Mouse (Mus musculus) activated CD4-positive, CD25-positive, alpha-beta regulatory T cell, adult 4 months (primary cell): ENCODE data around the gene Sertad1. TPM values are rescaled to one million over a fixed set of nuclear protein-coding genes. Genes with fewer than 3 reads are reported as not detected.
"Not testable (repeated sequence)": the region's sequence is repeated elsewhere in the genome, so short reads cannot be mapped to it uniquely, and the experiment has no call there.

Experiments used
- ATAC-seq: one replicate; pipeline ENCODE4 v1.8.0; 2017
- polyA plus RNA-seq, 2 experiments: library from polyadenylated mRNA; unstranded; fragments of 100-300 nt; shearing (Covaris generic); gene quantifications; one replicate each; pipeline ENCODE4 v1.2.1; 2017

Sertad1 gene
- polyA plus RNA-seq, 2 experiments from 2014 or later: 46.6 to 47.9 TPM

- ATAC-seq: peak; percentile 11
These were observed 12.7 kb upstream of the Sertad1 start for GRCm38 (mm10) chr7:27473835-27474489.

DNA sequence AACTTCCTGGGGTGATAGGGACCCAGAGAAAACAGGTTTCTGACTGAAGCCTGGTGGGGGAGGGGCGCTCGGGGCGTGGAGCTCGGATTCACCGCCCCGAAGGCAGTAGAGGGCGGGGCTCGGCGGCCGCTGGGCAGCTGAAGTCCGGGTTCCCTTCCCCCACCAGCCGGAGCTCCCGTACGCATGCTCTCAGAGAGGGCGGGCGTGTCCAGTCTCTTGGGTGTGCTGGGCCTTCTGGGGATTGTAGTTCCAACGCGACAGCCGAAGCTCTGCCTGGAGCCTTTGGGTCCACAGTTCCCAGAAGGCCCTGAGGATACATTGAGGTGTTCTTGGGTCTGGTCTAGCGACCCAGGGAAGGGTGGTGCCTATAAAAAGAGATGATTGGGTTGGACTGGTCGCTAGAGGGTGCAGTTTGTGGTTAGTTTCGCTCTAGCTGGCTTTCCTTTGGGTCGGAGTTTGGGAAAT is 12.2 kb upstream of the Sertad1 start:
- peak; percentile 71 for ATAC-seq

- ATAC-seq: no peak
These were observed 11.1 kb upstream of the Sertad1 start for GRCm38 (mm10) chr7:27475596-27475995.

GRCm38 (mm10) chr7:27476098-27476635 is 10.5 kb upstream of the Sertad1 start:
- ATAC-seq: no peak

DNA sequence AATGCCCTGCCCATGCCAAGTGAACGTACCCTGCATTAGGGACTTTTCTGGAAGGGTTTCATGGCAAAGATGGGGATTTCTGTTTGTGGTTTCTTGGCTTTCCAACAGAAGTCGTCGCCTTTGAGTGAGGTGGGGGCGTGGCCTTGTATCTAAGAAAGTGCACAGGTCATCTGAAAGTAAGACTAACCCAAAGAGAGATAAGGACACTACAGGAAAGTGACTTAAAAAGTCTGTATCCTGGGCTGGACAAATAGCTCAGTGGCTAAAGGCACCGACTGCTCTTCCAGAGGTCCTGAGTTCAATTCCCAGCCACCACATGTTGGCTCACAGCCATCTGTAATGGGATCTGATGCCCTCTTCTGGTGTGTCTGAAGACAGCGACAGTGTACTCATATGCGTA is 8.1 kb upstream of the Sertad1 start:
- no peak for ATAC-seq

DNA sequence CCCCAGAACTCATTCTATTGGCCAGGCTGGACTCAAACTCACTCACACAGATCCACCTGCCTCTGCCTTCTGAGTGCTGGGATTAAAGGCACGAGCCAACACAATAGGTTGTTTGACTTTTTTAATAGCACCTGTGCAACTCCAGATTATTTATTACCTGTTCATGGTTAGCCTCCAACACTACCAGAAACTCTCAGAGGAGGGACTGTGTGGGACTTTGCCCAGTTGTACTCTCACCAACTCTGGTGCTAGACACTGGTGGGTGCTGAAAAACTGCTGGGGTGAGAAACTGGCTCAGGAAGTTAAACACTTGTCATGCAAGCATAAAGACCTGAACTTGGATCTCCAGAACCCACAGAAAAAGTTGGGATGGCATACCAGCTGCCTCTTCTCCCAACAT is 7.0 kb upstream of the Sertad1 start:
- no peak for ATAC-seq

GRCm38 (mm10) chr7:27480506-27480905 is 6.2 kb upstream of the Sertad1 start:
- ATAC-seq: no peak

DNA sequence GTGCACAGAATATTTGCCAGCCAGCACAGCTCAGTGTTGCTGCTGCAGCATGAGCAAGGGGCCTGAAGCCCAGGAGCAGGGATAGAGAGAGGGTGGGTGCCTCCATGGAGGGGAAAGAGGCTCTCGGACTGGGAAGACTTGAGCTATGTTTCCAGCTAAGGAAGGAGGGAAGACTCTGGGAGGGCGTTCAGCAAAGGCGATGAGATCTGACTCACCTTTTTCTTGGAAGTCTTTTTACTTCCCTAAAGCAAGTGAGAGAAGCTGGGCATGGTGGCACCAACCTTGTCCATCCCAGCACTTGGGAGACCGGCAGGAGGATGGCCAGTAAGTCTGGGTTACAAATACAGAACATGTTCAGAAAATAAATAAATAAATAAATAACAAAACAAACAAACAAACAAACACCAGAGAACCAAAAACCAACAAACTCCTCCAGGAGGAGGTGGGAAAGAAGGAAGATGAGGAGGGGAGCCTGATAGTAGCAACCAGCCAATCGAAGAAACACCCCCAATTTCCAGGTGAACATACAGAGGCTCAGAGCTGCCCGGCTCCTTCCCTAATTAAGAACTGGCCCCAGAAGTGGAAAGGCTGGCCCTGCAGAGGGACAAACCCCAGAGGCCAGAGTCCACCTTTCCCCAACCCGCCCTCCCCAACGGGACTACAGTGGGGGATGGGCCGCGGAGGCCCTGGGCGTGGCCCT is 5.6 kb upstream of the Sertad1 start:
- ATAC-seq: no peak

- peak; percentile 74 for ATAC-seq
These were observed 5.1 kb upstream of the Sertad1 start for GRCm38 (mm10) chr7:27481627-27481969.

DNA sequence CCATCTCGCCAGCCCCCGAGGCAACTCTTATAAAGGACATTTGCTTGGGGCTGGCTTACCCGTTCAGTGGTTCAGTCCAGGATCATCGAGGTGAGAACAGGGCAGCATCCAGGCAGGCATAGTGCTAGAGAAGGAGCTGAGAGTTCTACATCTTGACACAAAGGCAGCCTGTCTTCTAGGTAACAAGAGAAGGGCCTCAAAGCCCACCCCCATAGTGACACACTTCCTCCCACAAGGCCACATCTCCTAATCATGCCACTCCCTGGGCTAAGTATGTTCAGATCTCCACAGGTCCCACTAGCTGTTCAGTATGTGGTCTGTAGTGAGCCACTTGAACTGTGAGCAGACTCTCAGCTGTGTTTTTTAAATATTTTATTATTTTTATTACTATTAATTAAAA is 2.9 kb upstream of the Sertad1 start:
- ATAC-seq: no peak

DNA sequence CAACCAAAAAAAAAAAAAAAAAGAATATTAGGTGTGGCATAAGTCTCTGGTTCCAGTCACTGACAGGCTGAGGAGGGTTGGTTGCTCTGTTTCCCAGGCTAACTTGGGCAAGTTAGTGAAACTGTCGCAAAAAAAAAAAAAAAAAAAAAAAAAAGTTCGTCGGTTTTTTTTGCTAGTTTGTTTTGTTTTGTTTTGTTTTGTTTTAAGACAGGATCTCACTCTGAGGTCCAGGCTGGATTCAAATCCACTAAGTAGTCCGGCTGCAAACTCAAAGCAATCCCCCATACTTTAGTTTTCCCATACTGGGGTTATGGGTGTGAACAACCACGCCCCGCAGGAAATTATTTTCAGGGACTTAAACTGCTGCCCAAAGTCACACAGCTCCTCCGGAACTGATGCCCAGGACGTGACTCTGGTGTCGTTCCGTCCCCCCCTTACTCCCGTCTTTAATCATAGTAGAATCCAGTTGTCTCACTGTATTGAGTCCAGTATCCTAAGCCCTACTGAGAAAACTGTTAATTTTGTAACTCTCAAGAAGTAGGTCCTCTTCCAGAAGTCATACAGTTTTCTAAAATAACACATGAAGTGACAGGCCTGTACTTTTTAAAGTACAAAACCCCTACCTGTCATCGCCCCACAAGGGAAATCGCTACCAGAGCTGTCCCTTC is 474 bp upstream of the Sertad1 start:
- ATAC-seq: no peak

DNA sequence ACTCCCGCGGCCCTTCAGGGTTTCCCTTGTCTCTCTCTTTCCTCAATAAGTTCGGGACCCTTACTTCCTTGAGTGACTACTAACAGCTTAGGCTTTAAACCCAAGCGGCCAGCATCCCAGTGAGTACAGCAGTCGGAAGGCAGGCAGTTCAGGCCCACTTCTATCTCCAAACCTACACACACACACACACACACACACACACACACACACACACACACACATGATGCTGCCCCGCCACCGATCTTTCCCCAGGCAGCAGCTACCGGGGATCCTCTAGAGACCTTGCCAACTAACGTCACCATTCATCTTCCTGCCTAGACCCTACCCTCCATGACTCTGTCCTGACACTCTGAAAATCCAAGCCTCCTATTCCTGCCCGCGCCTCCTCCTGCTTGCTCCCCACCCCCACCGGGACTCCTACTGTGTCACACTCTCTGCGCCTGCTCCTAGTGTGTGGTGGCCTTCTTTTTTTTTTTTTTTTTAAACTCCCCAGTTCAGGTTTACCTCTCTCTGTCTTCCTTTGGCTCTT is 1.1 kb downstream of the Sertad1 start:
- ATAC-seq: no peak

DNA sequence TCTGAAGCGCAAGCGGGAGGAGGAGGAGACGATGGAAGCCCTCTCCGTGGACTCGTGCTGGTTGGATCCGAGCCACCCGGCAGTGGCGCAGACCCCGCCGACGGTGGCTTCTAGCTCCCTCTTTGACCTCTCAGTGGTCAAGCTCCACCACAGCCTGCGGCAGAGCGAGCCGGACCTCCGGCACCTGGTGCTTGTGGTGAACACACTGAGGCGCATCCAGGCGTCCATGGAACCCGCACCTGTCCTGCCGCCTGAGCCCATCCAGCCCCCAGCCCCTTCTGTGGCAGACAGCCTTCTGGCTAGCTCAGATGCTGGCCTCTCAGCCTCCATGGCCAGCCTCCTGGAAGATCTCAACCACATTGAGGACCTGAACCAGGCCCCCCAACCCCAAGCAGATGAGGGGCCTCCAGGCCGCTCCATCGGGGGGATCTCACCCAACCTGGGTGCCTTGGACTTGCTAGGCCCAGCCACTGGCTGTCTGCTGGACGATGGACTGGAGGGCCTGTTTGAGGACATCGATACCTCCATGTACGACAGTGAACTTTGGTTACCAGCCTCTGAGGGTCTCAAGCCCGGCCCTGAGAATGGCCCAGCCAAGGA is 2.7 kb downstream of the Sertad1 start:
- no peak for ATAC-seq

DNA sequence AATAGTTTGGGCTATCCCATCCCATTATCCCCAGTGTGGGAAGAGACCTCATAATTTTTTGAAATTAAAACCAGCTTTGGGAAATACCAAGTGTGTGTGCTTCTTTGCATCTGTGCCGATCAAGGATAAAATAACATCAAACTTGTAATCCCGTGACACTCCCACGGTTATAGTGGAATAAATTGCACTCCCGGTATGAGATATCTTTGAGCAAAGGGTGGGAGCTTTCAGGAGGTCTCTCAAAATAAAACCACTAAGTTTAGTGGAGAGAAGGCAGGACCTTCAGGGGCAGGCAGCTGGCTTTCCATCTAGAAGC is 3.5 kb downstream of the Sertad1 start:
- no peak for ATAC-seq

GRCm38 (mm10) chr7:27490543-27491329 is 4.0 kb downstream of the Sertad1 start:
- ATAC-seq: peak; percentile 43

DNA sequence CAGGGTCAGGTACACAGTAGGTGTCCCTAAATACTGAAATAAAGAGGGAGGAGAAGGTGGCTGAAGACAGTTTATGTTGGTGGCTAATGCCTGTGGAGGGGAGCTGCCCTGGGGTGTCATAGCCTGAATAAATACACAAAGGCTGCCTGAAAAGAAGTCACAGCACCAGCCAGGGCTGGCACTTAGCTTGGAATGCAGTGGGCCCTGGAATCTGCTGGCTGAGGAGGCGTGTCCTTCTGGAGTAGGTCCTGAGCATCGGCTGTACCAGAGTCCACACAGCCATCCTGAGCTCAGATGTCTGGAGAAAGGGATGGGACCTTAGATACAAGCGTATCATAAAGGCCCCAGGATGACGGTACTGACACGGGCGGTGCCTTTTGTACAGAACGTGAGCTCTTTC is 5.1 kb downstream of the Sertad1 start:
- ATAC-seq: no peak

GRCm38 (mm10) chr7:27493022-27493421 is 6.3 kb downstream of the Sertad1 start:
- no peak for ATAC-seq

DNA sequence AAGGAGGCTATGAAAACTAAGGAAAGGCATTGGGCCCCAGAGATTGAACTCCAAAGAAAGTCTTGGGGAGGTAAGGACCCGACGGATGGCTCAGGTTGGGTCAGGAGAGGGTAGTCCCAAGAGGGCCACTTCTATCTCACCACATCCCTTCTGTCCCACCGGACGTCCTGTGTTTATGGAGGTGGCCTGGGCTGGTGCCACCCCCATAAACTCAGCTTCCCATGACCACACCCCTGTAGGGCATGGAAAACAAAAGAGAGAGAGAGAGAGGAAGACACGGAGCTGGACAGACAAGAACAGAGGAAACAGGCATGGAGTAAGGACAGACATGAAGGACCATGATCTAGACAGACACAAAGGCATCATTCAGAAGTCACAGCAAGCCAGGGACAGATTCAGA is 6.7 kb downstream of the Sertad1 start:
- no peak for ATAC-seq

- ATAC-seq: not testable (repeated sequence)
These were observed 8.1 kb downstream of the Sertad1 start for GRCm38 (mm10) chr7:27494659-27495367.

GRCm38 (mm10) chr7:27499036-27499435 is 12.3 kb downstream of the Sertad1 start, which contains the start of gene Prx:
Prx (plus strand) TSS chr7:27499324.
- no peak for ATAC-seq

- ATAC-seq: no peak
These were observed 14.9 kb downstream of the Sertad1 start for GRCm38 (mm10) chr7:27501620-27502019.
